Mouse (Mus musculus) intestine, embryonic 16.5 days (tissue): Measurements from ENCODE around the gene Armc6. TPM values are rescaled to one million over a fixed set of nuclear protein-coding genes. Genes with fewer than 3 reads are reported as not detected.

Source experiments
- ATAC-seq: fragments of 200-750 bp; cut with Nextera tagmentation; 2 replicates; pipeline ENCODE4 v1.8.0; 2017; ENCODE audit warnings: moderate TSS enrichment, moderate library complexity
- H3K27ac ChIP-seq: fragments of 300-500 bp; sonication (generic); 2 replicates; pipeline ENCODE4 v1.5.1; 2014; ENCODE audit warnings: mild to moderate bottlenecking, low read length
- H3K27me3 ChIP-seq: fragments of 300-500 bp; sonication (generic); replicated peaks from 2 replicates; pipeline ENCODE4 v1.6.1; 2014; ENCODE audit warnings: low read length, control low read depth, mixed read lengths; ENCODE audit not compliant: control insufficient read depth, insufficient read depth
- H3K36me3 ChIP-seq: fragments of 300-500 bp; sonication (generic); 2 replicates; pipeline ENCODE4 v1.6.1; 2014; ENCODE audit warnings: low read length, control low read depth; ENCODE audit not compliant: control insufficient read depth, insufficient read depth
- H3K4me1 ChIP-seq: fragments of 300-500 bp; sonication (generic); 2 replicates; pipeline ENCODE4 v1.6.1; 2014; ENCODE audit warnings: low read length, control low read depth, mixed read lengths; ENCODE audit not compliant: control insufficient read depth, insufficient read depth
- H3K4me2 ChIP-seq: fragments of 300-500 bp; sonication (generic); 2 replicates; pipeline ENCODE4 v1.6.1; 2014; ENCODE audit warnings: low read depth, low read length, control low read depth
- H3K4me3 ChIP-seq: fragments of 300-500 bp; sonication (generic); 2 replicates; pipeline ENCODE4 v1.5.1; 2014; ENCODE audit warnings: mild to moderate bottlenecking, low read length
- H3K9ac ChIP-seq: fragments of 300-500 bp; sonication (generic); 2 replicates; pipeline ENCODE4 v1.6.1; 2014; ENCODE audit warnings: low read depth, low read length
- H3K9me3 ChIP-seq: fragments of 300-500 bp; sonication (generic); 2 replicates; pipeline ENCODE4 v1.6.1; 2016; ENCODE audit warnings: low read length, control low read depth; ENCODE audit not compliant: control insufficient read depth
- WGBS: fragments of 180-500 bp; shearing (Covaris S2); extraction: QIAGEN DNeasy Blood & Tissue Kit; methylation state at CpG from one replicate; pipeline ENCODE4 v1.1.7; 2014; 5-methylcytosine and 5-hydroxymethylcytosine counted together
- polyA plus RNA-seq: library from polyadenylated mRNA; unstranded; fragments of >200 nt; fragmentation: Nextera tagmentation; extraction: Ambion mirVana; gene quantifications from 2 replicates; pipeline ENCODE4 v1.2.1, GENCODE M21; 2015

Gene Armc6
- 25.1 and 29.0 TPM in 2 replicates for polyA plus RNA-seq

DNA sequence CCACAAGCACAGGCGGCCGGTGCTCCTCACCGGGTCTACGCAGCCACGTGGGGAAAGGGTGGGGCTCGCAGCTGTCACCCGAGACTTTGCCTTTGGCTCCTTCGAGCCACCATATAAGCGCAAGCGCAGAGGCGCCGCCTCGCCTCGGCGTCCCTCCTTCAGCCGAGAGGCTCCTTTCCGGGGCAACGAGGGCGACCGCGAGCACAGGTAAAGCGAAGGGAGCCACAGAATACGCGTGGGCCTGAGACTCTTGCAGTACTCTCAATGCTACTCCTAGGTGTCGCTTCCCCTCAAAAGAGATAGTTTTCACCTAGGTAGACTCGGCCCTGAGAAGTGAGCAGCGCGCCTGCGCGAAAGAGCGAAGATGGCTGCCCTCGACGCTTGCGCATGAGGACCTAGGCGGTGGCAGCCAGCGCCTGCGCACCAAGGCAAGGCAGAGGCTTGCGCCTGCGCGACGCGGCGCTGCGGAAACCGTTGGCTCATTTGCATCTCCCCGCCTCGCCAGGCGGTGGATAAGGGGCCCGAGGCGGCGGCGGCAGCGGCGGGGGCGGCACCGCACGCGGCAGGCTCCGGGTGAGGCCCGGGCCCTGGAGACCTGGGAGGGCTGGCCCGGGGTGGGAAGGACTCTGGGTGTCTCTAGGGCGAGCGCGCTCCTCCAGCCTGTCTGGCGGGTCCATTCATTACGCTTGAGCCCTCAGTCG lies at the start of gene Armc6, which contains the start of gene Sugp2:
TSS of gene Armc6 (minus strand) at position 387 of the 701 bp plus-strand sequence.
TSS of gene Sugp2 (plus strand) at position 147 of the 701 bp plus-strand sequence.
- H3K36me3 ChIP-seq: peaks cover 8% of the 10 kb centered on the region; the same call in 1 of the 2 replicates
- H3K9me3 ChIP-seq: no peaks in the 10 kb centered on the region
- peak; percentile 98 for ATAC-seq
- no peaks in the 10 kb centered on the region for H3K27me3 ChIP-seq
- peak within 1 kb of the TSS; percentile 95 for H3K27ac ChIP-seq
- under 1% methylated on average over 66 of the region's 67 CpGs for WGBS
- peaks cover 16% of the 10 kb centered on the region for H3K4me1 ChIP-seq
- H3K9ac ChIP-seq: peak within 1 kb of the TSS; percentile 83
- H3K4me2 ChIP-seq: peak within 1 kb of the TSS; percentile 85
- H3K4me3 ChIP-seq: peak within 1 kb of the TSS; percentile 58

DNA sequence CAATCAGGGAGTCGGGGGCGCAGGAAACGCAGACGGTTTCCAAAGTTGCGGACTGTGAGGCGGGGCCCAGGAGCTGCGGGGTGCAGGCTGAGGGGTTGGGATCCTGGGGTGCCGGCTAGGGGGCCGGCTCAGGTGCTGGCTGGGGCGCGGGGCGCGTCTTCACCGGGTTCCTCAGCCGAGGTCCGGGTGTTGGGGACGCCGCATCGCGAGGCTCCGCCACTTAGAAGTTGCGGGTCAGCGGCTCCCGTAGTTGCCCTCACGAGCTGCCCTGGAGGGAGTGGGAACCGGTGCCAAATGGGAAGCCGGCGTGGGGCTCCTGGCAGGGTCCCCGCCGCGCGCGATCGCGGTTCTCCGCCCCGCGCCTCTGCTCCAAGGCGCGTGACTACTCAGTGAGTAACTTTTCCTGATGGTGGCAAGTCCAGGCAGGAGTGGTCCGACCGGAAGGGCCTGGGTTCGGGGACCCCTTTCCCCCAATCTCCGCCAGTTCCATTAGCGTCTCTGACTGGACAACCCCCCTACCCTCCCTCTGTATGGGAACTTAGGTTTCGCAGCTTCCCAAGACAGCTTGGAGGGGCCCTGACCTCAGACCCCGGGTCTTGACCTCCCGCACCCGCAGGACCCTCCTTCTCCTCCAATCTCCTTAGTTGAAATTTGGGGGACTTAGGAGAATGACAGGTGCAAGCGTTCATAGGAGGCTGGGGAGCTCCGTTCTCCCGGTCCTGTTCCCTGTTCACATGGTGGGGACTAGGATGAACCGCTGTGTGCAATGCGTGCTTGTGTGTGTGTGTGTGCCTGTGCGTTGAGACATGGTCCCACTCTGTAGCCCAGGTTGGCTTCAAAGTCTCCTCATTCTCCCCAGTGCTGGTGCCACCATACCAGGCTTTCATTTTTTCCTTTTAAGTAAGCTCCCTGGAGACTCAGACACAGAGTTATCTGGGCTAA lies 49.1 kb upstream of the Armc6 start:
- Histone ChIP-seq H3K4me1 (peaks cover 4% of the 10 kb centered on the region; the same call in 1 of the 2 replicates), H3K9ac (peak overlapping the region; percentile 98), H3K36me3 (peaks cover 20% of the 10 kb centered on the region), H3K4me2 (peak overlapping the region; percentile 89), H3K27ac (peak overlapping the region; percentile 73), H3K4me3 (peak overlapping the region; percentile 89), H3K27me3 (no peaks in the 10 kb centered on the region), H3K9me3 (no peaks in the 10 kb centered on the region)
- WGBS: under 1% methylated on average over 55 of the region's 55 CpGs
- ATAC-seq: peak; percentile 50

DNA sequence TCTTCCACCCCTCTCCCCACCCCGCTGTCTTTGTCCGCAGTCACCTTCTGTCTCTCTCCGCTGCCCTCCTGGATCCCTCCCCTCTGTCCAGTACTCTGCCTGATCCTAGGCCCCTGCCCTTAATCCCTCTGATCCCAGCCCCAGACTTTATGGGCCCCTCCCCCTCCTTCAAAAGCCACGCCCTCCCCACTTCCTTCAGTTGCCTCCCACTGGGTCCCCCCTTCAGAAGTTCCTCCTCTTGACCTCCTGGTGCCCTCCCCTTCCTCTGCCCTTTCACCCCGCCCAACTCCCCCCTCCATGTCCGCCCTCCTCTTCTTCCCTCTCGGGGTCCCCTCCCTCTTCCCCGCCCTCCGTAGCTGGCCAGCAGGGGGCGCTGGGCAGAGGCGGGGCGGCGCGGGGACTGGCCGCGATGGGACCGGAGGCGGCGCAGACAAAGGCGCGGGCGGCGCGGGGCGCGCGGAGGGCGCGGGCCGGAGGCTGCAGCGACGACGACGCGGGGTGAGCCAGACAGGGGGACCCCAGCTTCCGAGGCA lies 48.4 kb upstream of the Armc6 start, which contains the start of gene Homer3:
TSS of gene Homer3 (plus strand) at position 225 of the 533 bp plus-strand sequence.
- under 1% methylated on average over 36 of the region's 36 CpGs for WGBS
- Histone ChIP-seq H3K4me1 (peaks cover 4% of the 10 kb centered on the region; the same call in 1 of the 2 replicates), H3K27me3 (no peaks in the 10 kb centered on the region), H3K27ac (peak within 1 kb of the TSS; percentile 73), H3K4me3 (peak within 1 kb of the TSS; percentile 89), H3K9me3 (no peaks in the 10 kb centered on the region), H3K4me2 (peak within 1 kb of the TSS; percentile 89), H3K36me3 (peaks cover 19% of the 10 kb centered on the region), H3K9ac (peak within 1 kb of the TSS; percentile 98)
- ATAC-seq: peak; percentile 95

DNA sequence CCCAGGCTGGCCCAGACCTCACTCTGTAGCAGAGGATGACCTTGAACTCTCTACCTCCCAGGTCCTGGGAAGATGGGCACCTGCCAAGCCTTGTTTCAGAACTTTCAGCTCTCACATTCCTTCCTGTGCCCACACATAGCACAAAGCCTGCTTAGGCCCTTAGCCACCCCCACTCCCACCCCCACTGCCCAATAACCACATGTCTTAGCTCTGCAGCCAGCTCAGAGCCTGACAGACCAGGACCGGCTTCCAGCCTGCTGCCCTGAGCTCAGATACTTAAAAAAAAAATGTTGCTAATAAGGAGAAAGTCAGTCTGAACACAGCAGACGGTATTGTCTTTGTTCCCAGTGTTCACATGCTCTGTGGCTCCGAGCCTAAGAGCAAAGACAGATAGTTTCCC lies 46.7 kb upstream of the Armc6 start:
- 41% methylated on average over 3 of the region's 3 CpGs for WGBS
- no peak overlapping the region for H3K4me2 ChIP-seq
- no peak overlapping the region for H3K27ac ChIP-seq
- peaks cover 3% of the 10 kb centered on the region; the same call in 1 of the 2 replicates for H3K36me3 ChIP-seq
- no peak overlapping the region for H3K9ac ChIP-seq
- H3K4me3 ChIP-seq: no peak overlapping the region
- no peaks in the 10 kb centered on the region for H3K9me3 ChIP-seq
- H3K4me1 ChIP-seq: peaks cover 4% of the 10 kb centered on the region; the same call in 1 of the 2 replicates
- peak; percentile 14; the same call in 1 of the 2 replicates for ATAC-seq
- no peaks in the 10 kb centered on the region for H3K27me3 ChIP-seq

DNA sequence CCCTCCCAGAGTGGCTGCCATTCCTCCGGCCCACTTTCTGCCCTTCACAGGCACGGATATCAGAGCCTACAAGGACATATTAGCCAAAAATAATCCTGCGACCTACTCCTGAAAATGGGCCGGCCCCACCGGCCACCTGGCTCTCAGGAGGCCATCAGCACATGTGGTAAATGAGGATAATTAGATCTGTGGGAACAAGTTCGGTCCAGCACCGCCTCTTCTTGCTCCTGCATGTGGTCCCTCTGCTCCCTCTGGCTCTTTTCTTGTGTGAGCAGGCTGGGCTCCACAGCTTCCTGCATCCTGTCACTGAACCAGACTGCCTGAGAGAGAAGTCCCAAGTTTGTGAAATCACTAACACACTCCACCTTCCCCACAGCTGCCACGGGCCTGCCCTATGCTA lies 45.0 kb upstream of the Armc6 start:
- Histone ChIP-seq H3K27ac (no peak overlapping the region), H3K4me2 (no peak overlapping the region), H3K9me3 (no peaks in the 10 kb centered on the region), H3K27me3 (no peaks in the 10 kb centered on the region), H3K36me3 (no peaks in the 10 kb centered on the region), H3K4me1 (peaks cover 4% of the 10 kb centered on the region; the same call in 1 of the 2 replicates), H3K4me3 (no peak overlapping the region), H3K9ac (0 out of 2 replicates have a peak overlapping the region, but pooled peaks have one; percentile 5)
- ATAC-seq: no peak
- WGBS: 62% methylated on average over 8 of the region's 8 CpGs

DNA sequence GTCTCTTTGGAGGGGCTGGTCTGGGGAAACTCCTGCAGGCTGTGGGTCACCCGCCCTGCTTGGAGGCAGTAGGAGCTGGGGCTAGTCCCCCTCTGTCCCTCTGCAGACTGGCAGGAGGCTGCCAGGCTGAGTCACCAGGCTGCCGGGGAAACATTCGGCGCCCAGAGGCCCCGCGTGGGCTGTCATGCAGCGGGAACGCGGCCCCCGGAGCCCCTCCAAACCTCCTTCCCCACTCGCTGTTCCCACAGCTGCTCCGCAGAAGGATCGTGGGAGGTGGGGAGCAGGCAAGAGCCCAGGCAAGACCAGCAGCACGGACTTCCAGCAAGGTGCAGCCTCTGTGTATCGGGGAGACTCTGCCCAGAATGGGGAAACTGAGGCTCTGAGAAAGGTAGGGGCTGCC lies 43.9 kb upstream of the Armc6 start:
- no peaks in the 10 kb centered on the region for H3K36me3 ChIP-seq
- no peaks in the 10 kb centered on the region for H3K4me1 ChIP-seq
- H3K9ac ChIP-seq: peak overlapping the region; percentile 10; the same call in 1 of the 2 replicates
- H3K27me3 ChIP-seq: no peaks in the 10 kb centered on the region
- ATAC-seq: no peak
- no peak overlapping the region for H3K4me2 ChIP-seq
- no peak overlapping the region for H3K27ac ChIP-seq
- H3K4me3 ChIP-seq: no peak overlapping the region
- WGBS: 58% methylated on average over 15 of the region's 15 CpGs
- H3K9me3 ChIP-seq: no peaks in the 10 kb centered on the region

DNA sequence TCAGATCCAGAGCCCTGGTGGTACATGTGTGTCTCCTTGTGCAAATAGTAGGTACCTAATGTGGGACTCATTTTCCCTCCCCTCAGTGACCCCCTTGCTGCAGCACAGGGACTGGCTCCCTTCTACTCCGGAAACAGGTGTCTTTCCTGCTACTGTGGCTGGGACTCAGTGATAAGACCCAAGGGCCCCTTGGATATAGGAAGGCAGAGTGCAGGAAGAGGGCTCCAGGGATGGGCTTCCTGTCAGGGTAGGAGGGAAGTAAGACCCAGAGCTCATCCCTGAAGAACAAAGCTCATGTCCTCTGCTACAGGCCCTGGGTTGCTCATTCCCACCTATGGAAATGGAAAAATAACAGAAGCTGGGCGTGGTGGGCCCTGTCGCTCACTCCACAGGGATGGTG lies 42.2 kb upstream of the Armc6 start:
- Histone ChIP-seq H3K4me1 (no peaks in the 10 kb centered on the region), H3K9ac (no peak overlapping the region), H3K36me3 (no peaks in the 10 kb centered on the region), H3K27ac (no peak overlapping the region), H3K4me3 (no peak overlapping the region), H3K27me3 (no peaks in the 10 kb centered on the region), H3K4me2 (no peak overlapping the region), H3K9me3 (no peaks in the 10 kb centered on the region)
- WGBS: 86% methylated on average over 3 of the region's 3 CpGs
- ATAC-seq: no peak

DNA sequence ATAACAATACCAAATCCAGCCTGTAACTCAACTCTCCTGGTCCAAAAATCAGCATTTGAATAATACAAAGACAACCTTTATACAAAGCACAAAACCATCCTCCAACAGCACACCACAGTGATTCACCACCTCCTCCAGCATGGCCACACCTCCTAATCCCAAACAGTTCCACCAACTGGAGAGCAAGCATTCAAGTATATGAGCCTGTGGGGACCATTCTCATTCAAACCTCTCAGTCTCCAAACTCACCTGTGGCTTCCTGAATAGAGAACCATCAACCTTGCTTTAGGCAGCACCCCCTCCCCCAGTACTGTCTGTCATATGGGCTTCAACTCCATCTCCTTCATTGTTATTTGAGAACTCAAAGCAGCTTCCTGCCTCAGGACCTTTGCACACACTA lies 40.1 kb upstream of the Armc6 start:
- H3K9me3 ChIP-seq: no peaks in the 10 kb centered on the region
- H3K9ac ChIP-seq: no peak overlapping the region
- H3K27ac ChIP-seq: no peak overlapping the region
- H3K4me2 ChIP-seq: no peak overlapping the region
- H3K4me1 ChIP-seq: no peaks in the 10 kb centered on the region
- ATAC-seq: no peak
- no peak overlapping the region for H3K4me3 ChIP-seq
- H3K27me3 ChIP-seq: no peaks in the 10 kb centered on the region
- H3K36me3 ChIP-seq: no peaks in the 10 kb centered on the region

DNA sequence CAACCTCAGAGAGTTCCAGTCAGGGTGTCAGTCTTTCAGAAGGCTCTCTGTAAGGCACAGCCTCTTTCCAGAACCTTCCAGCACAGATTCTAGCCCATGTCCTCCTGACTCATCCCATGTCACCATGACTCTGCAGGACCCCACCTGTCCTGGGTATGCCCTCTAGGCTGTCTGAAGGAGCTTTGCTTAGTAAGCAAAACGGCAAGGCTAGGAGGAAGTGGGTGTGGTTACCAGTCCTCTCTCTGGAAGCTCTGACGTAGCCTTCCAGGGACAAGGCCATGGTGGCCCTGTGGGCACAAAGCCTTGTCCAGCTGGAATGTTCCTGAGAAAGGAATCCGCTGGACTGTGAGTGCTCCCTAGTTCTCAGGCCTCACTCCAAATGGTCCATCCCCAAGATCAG lies 38.7 kb upstream of the Armc6 start:
- ATAC-seq: peak; percentile 76
- Histone ChIP-seq H3K9me3 (no peaks in the 10 kb centered on the region), H3K4me3 (no peak overlapping the region), H3K9ac (no peak overlapping the region), H3K27me3 (no peaks in the 10 kb centered on the region), H3K36me3 (no peaks in the 10 kb centered on the region), H3K27ac (no peak overlapping the region), H3K4me1 (no peaks in the 10 kb centered on the region), H3K4me2 (no peak overlapping the region)
- WGBS: 51% methylated on average over 3 of the region's 3 CpGs
